Mouse (Mus musculus) retina, postnatal 1 day (tissue): ENCODE data around the gene Vil1.
A peak's percentile ranks its signal among the peaks of the same experiment; 100 is the strongest.
"Not testable (repeated sequence)": the region's sequence is repeated elsewhere in the genome, so short reads cannot be mapped to it uniquely, and the experiment has no call there.

Experiments used
- DNase-seq: peaks from one replicate; pipeline ENCODE4 v3.0.0-alpha.2; 2012

Gene Vil1

DNA sequence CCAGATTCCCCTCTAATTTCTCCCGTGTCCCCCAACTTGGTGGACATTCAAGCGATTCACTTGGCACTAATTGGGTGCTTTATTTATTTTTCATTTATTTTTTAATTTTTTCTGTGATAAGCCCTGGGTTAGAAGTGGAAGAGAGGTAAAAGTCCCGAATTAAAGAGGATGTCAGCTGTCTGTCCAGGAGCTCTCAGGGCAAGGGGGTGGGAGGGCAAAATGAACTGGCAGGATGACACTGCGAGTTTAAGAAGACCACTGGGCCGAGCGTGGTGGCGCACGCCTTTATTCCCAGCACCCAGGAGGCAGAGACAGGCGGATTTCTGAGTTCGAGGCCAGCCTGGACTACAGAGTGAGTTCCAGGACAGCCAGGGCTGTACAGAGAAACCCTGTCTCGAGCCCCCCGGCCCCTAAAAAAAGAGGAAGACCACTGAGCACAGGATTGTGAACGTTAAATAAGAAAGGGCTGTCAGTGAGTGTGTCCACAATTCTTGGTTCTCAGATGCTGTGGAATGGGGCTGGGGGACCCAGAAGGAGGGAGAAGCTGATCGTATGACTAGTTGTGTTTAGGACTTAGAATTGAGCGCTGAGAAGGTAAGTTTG lies 21.7 kb upstream of the Vil1 start:
- DNase-seq = no peak

DNA sequence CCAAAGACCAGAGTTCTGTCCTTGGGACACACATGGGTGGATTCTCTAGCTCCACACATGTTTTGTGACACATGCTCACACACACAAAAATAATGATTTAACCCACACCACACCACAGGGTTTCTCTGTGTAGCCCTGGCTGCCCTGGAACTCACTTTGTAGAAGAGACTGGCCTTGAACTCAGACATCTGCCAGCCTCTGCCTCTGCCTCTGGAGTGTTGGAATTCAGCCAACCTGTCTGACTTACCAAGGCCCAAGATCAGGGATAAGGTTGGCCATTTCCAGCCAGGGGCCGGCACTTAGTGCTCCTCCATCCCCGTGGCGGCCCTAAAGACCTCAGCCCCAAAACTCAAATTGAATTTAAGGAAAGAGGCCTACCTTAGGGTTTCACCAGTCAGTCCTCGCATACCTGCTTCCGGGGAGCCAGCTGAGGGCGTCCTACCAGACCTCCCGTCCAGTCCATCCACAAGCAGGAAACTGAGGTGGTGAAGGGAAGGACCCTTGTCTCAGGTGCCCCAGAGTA lies 20.7 kb upstream of the Vil1 start:
- DNase-seq = no peak

DNA sequence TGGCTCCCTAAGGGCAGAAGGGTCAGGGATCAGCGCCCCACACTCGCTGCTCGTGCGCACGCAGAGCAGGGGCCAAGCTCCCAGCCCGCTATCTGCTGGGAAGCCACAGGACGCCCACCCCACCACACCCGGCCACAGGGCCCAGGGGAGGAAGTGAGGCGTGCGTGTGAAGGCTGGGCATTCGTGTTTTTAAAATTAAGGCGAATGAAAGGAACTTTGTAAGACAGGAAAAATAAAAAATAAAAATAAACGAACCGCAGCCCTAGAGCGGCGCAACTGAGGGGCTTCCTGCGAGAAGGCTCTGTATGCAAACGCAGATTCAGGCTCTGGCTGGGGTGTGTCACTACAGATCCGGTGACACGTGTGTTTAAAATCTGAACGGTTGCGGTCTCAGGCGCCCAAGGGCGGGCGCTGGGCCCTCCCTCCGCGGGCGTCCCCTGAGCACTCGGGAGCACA lies 19.3 kb upstream of the Vil1 start:
- no peak for DNase-seq

DNA sequence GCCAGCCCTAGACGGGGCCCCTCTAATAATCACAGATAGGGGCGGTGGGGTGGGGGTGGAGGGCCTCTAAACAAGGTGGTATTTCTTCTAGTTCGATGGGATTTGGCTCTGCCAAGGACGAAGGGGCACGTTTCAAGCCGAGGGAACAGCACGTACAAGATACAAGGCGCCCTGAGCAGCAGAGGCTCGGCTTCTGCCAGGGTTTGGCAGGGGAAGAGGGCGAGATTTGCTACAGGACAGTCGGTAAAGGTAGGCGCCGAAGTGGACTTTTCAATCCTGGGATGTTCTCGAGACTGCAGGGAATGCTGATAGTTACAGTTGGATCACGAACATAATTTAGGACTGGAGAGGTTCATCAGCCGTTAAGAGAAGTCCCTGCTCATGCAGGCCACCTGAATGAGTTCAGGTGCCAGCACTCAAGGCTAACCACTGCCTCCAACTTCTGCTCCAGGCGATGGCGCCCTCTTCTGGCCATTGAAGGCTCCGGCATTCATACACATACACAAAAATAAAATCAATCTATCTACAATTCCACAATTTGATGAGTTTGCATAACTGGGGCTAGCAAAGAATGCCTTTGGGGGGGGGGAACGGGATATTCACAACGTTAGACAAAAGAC lies 18.8 kb upstream of the Vil1 start:
- DNase-seq = peak; percentile 62

DNA sequence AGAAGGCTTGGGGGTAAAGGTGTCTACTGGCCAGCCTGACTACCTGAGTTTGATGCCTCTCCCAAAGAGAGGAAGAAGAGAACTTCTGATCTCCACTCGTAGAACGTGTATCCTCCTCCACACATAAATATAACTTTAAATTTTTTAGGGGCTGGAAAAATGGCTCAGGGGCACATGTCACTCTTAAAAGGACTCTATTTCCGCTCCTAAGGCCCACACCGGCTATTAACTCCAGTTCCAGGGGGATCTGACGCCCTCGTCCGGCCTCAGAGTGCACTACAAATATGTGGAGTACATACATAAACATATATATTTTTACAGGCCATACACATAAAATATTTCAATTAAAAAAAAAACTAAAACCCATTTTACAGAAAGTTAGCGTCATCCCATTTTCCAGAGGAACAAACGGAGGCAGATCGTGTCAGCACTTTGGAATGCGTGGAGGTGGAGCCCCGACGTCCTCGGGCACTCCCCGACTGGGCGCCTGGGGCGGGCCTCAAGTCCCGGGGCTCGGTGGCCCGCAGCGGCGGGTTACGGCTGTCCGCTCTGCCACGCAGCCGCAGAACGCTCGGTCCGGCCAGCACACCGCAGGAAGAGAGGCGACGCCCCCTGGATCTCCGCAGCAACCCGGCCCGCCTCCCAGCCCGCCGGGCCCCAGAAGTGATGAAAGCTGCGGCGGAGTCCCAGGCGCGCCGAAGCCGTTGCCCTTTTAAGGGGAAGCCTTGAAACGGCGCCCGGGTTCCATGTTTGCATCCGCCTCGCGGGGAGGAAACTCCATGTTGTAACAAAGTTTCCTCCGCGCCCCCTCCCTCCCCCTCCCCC lies 18.0 kb upstream of the Vil1 start, which contains the start of gene Ctdsp1:
TSS of gene Ctdsp1 (plus strand) at position 586 of the 825 bp plus-strand sequence.
- peak; percentile 98 for DNase-seq

DNA sequence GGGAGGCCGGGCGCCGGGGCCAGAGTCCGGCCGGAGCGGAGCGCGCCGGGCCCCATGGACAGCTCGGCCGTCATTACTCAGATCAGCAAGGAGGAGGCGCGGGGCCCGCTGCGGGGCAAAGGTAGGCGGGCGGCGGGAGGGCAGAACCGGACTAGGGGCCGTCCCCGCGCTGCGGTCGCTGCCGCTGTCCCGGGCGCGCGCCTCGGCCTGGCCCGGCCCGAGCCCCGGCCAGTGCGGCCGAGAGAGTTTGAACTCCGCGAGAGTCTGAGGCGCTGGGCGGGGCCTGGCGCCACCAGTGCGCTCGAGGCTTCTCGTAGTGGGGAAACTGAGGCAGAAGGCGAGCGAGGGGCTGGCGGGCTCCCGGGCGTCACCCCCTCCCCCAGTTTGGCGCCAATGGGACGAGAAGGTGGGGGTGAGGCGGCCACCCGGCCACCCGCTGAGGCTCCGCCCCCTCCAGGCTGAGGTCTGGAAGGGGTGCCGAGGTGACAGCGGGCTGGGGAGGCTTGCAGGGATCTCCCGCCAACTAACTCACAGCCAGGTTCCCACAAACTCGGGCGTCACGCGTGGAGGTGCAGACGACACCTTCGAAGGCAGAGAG lies 17.2 kb upstream of the Vil1 start:
- peak; percentile 73 for DNase-seq

DNA sequence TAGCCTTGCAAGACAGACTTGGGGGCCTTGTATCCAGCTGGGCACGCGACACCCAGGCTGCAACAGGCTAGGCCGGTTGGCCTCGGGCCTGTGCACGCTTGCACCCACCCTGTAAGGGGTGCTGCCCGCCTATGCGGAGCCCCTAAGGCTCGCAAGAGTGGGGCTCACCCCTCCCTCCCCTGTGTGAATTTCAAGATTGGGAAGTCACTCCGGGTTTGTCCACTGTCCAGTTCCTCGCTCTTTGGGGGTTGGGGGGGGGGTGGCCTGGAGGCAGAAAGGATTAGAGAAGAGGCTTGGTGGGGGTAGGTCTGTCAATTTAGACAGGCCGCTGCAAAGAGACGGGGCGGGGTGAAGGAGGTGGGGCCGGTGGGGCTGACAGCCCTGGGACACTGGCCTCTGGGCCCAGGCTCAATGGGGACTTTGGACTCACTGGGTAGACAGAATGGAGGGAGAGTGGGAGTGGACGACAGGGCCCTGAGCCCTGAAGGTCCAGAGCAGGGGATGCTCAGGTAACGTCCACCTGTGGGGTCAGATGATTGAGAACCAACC lies 16.7 kb upstream of the Vil1 start:
- DNase-seq = peak; percentile 39

DNA sequence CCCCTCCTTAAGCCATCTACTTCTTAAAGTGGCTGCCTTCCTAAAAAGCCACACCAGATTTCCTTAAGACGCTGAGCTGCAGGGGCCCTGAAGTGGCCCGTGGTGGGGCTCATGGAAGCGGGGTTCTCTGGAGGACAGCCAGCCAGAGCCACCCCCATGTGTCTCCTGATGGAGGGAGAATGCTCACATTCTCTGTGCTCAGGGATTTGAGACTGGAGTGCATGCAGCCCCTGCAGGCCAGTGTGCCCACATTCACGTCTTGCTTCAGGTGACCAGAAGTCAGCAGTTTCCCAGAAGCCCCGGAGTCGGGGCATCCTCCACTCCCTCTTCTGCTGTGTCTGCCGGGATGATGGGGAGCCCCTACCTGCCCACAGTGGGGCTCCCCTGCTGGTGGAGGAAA lies 16.2 kb upstream of the Vil1 start:
- DNase-seq = no peak

DNA sequence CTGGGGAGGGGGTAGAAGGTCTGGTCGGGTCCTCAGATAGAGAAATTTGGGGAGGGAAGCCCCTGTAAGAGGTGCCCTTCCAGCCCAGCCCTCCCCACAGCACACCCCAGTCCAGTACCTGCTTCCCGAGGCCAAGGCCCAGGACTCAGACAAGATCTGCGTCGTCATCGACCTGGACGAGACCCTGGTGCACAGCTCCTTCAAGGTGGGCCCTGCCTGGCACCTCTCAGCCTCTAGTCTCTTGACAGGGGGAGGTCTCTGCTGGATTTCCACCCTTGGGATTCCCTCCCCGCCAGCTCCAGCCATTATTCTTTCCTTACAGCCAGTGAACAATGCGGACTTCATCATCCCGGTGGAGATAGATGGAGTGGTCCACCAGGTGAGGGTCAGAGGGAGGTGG lies 15.5 kb upstream of the Vil1 start:
- DNase-seq = no peak

DNA sequence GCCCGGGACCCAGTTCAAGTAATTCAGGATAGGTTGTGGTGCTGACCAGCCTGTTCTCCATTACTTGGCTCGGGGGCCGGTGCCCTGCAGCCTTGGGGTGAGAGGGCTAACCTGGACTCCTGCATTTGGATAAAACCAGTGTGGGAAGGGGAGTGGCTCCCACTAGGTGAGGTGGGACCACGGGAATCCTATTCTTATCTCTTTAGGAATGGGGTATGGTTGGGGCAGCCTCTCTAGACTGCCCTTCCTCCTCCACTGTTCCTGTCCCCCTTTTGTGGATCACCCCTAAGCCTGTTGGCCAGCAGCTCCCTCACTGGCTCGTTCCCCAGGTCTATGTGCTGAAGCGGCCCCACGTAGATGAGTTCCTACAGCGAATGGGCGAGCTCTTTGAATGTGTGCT lies 14.9 kb upstream of the Vil1 start:
- no peak for DNase-seq

DNA sequence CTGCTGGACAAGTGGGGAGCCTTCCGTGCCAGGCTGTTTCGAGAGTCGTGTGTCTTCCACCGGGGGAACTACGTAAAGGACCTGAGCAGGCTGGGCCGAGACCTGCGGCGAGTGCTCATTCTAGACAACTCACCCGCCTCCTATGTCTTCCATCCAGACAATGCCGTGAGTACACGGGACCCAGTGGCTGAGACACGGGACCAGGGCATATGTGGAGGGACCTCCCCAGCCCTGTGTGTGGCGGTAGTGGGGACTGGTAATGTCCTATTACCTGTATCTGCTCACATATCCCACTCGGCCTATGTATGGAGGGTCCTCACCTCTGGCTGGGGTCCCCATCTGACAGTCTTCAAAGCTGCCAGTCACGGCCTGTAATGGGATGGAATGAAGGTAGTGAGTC lies 14.3 kb upstream of the Vil1 start:
- no peak for DNase-seq

DNA sequence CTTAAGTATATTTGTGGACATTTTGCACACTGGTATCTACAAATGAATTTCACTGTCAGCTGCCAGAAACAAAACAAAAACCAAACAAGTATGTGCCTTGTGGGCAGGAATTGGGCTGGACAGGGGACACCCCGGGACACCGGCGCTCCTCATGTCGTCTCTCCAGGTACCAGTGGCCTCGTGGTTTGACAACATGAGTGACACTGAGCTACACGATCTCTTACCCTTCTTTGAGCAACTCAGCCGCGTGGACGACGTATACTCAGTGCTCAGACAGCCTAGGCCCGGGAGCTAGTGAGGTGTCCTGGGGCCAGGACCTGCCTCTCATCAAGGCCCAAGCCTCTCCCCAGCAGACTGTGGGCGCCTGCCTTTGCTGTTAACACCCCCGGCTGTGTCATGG lies 13.9 kb upstream of the Vil1 start:
- DNase-seq = no peak

DNA sequence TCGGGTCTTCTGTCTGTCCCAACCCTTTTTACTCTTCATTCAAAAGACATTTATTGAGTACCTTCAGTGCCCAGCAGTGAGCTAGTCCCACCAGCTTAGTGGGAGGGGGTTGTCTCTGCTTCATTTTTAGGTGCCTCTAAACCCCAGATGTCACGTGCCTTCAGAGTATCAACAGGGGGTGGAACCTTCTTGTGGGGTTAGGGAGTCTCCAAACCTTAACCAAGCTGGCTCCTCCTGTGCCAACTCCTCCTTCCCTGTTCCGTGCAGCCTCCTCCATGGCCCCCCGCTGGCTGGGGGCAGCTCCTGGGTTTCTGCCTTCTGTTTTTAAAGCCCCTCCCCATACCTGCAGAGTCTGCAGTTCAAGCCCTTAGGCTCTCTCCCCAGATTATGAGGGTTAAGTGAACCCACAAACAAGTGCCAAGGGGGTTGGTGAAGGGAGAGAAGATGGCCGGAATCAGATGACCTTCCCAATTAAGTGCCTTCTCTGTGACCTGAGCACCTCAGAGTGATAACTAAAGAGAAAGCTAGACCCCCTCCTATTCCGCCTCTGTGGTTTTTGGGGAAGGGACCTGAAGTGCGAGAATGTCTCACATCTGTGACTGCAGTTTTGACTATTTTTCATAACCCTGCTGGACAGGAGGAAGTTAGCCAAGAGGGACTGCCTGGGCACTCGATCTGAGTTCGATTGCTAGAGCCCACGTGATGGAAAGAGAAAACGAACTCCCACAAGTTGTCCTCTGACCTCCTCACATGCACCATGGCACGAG lies 12.5 kb upstream of the Vil1 start:
- not testable (repeated sequence) for DNase-seq

DNA sequence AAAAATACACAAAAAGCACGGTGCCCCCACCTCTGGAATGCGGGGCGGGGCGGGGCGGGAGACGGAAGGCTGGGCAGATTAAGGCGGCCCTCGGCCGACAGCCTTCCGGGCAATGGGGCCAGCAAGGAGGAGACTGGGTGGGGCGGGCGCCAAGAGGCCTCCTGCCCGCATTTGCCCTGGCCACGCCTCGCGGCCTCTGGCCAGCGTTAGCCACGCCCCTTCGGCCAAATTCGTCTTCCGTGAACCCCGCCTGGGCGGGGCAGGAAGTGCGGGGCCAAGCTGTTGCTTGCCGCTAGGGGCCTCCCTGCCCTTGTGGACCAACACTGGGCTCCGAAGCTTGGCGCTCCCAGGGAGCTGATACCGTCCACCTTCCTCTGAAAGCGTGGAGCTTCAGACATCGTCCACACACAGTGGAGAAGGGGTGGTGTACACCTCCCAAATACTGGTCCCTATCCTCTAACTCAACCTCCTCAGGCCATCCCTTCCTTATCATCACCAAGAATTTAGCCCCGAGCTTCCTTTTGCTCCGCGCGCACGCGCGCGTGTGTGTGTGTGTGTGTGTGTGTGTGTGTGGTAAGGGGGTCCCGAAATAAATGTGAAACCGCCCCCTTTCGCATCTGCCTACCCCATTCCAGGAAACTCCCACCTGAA lies 11.8 kb upstream of the Vil1 start:
- DNase-seq = peak; percentile 98

DNA sequence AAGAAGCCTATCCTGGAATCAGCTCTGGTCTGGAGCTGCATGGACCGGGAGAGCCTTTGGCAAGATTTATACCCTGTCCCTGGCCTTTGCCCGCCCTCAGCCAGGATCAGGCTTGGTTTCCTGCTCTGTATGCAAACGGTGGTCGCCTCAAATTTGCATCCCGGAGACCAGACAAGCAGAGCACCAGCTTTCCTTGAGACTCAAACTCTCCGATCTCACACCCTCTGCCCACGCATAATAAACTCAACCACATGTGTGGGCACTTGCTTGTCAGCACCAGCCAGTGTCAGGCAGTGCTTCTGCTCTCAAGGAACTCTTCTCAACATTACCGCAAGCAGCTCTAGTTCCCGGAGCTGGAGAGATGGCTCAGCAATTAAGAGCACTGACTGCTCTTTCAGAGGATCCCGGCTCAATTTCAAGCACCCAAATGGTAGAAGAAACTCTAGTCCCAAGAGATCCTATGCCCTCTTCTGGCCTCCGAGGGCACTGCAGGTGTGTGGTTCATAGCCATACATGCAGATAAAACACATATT lies 11.2 kb upstream of the Vil1 start:
- DNase-seq = peak; percentile 84

DNA sequence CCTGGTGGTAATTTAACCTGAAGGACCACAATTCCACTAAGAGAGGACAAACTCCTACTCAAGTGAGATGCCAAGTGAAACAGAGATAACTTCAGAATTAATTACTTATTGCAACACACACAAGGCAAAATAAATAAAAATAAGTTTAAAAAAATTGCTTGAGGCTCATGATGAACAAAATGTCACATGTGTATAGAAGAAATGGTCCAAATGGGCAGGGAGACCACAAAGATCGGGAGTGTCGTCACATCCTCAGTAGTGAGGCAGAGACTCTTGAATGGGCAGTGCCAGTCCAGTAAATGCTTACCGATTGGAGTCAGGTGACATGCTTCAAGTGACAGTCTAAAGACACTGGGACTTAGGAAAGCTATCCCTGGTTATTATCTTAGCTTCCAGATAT lies 8.6 kb upstream of the Vil1 start:
- DNase-seq = no peak

DNA sequence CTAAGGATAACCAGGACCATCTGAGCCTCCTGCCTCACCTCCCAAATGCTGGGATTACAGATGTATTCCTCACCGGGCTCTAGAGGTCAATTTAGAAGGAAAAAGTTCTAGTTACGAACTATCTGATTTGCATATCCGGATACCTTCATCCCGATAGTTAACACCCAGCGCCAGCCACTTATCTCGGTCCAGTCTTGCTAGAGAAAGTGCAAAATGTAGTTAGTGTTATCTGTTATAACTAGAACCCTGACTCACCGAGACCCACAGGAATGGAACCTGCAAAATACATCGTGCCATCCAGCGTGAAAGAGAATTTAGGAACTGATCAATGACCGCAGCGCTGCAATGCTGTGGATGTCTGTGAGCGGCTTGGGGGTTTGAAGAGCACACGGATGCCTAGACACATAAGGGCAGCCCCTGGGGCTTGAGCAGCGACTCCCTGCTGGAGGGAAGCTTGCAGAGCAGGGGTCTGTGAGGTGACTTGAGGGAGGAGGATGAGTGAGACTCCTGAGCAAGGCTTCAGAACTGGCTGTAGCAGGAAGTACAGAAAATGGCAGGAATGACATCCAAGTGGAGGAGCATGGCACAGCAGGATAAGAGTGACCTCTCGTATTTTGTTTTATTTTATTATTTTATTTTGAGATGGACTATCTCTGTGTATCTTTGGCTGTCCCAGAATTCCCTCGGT lies 8.0 kb upstream of the Vil1 start:
- DNase-seq = no peak

DNA sequence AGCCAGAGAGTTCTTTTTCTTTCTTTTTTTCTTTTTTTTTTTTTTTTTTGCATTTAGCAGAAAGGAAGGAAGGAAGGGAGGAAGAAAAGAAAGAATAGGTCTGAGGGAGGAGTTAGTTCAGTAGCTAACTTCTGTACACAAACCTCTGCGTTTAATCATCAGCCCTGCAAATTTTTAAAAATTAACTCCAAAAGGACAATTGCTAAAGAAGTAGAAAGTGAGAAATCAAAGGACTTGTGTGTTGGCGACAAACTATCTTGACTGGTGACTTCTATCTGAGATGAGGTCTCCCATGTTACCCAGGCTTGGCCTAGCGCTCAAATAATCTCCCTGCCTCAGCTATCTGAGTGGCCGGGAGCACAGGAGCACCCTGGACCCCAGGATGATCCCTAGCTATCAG lies 5.0 kb upstream of the Vil1 start:
- no peak for DNase-seq

DNA sequence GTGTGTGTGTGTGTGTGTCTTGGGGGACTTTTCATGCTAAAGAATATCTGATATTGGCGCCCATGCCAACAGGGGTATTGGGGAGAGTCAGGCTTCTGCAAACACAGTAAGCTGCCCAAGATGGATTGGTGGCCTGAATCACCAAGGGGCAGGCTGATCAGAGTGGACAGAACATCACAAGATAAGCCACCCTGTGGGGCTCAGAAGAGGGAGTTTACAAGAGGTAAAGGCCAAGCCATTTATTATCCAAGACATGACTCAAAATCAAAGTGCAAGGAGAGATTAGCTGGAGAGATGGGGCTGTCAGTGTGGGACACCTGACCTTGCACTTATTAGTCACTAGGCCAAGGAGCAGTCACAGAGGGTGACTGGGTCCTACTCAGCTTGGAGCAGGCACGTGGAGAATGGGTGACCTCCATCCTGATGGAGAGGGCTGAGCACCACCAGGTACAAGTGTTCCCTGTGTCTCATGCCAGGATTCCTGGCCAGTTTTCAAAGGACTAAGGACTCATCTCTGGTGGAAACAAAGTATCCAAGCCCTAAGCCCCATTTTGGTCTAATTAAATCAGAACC lies 2.7 kb downstream of the Vil1 start:
- DNase-seq = no peak

DNA sequence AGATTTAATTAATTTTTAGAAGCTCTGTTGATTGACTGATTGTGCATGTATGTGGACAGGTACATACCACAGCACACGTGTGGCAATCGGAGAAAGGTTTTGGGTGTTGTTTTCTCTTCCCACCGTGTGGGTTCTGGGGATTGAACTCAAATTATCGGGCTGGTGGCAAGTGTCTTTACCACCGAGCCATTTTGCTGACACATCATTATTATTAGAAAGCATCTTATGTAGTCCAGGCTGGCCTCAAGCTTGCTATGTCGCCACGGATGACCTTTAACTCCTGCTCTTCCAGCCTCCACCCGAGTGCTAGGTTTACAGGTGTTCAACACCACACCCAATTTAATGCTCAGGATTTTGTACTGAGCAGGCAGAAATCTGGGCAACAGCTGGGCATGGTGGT lies 3.5 kb downstream of the Vil1 start:
- DNase-seq = no peak

DNA sequence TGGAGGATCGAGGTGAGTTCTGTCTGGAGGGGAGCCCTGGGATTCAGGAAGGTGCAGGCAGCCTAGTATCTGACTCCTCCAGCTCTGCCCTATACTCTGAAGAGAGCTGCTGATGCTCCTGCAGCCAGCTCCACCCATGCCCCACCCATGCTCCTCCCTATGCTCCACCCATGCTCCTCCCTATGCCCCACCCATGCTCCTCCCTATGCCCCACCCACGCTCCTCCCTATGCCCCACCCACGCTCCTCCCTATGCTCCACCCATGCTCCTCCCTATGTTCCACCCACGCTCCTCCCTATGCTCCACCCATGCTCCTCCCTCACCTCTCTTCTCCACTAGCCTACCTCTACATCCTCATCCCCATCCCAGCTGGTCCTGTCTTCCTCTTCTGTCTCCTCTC lies 6.0 kb downstream of the Vil1 start:
- peak; percentile 29 for DNase-seq
